Mouse (Mus musculus): ENCODE measurements around the gene Sgms2.
"Not testable (repeated sequence)": the region's sequence is repeated elsewhere in the genome, so short reads cannot be mapped to it uniquely, and the experiment has no call there.

DNA sequence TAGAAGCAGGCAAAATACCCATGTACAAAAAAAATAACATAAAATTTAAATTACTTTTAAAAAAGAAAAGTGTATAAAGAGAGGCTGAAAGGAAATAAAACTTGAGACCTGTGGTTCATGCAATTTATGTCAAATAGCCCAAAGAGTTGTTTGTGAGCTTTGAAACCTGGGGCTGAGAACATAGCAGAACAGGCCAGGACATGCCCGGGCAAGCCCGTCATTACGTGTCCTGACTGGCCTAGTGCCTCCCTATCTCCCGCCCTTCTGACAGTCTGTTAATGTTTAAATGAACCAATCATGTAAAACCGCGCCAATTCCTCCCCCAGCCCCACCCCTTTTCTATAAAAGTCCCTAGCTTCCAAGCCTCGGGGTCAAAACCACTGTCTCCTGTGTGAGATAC, 153.5 kb downstream of the Sgms2 start:
- not testable (repeated sequence) for TF ChIP-seq EP300, CTCF (IDR thresholded peaks at IDR 0.05)

Measured in lung, postnatal 0 days (tissue).